Mouse (Mus musculus): ENCODE measurements around the gene D10Jhu81e.

The D10Jhu81e gene

DNA sequence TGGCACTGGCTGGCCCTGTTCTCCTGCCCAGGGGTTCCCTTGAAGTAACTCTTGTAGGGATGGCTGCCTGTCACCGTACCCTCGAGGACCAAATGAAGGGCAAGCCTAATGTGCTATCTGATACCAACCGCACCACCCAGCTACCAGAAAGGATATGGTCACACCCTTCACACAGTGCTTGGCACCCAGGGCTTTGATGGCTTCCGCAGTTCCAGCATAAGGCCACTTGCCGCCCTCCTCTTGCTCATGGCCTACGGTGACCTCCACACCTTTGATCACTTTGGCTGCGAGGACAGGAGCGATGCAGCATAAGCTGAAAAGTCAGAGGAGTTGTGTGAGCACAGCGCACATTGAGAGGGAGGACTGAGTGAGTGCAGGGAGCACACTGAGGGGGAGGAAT is 6.3 kb downstream of the D10Jhu81e start:
- no peak for DNase-seq (ENCODE audit: low spot score)

DNA sequence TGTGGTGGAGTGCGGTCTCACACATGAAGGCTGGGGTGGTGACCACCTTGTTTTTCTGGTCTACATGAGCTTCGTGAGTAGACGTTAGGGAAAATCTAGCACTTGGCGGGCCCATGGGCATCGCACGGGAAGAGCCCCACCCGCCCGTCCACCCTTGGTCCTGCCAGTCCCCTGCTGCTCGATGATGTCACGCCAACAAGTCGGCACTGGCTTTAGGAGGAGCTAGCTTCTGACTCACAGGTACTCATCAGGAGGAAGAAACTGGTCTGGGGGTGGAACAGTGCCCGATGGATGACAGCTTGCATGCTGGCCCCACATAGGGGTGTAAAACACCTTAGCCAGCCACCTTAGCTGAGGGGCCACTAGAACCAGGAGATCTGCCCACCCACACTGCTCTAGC is 6.9 kb downstream of the D10Jhu81e start:
- DNase-seq (ENCODE audit: low spot score), result no peak

DNA sequence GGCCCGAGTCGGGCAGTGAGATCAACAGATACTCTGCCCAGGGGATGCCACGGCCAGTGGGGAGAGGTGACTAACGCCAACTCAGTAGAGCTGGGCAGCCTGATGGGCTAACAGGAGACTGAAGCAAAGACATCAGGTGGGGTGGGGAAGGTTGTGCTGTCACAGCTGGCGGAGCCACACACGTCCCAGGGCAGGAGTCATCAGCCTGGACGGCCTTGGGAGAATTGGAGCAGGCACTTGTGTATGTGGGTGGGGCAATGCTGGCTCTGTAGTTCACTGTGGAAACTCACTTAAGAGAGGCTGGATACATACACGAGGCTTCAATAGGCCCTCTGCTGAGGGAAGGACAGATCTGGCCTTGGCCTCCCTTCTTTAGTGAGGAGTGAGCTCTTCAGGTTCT is 8.5 kb downstream of the D10Jhu81e start:
- no peak for DNase-seq (ENCODE audit: low spot score)

- DNase-seq (ENCODE audit: low spot score), result no peak
These were observed 9.1 kb downstream of the D10Jhu81e start for GRCm38 (mm10) chr10:78160369-78161095.

- peak; percentile 75 for DNase-seq (ENCODE audit: low spot score)
These were observed 9.7 kb downstream of the D10Jhu81e start for GRCm38 (mm10) chr10:78159906-78160305.

- peak; percentile 59 for DNase-seq (ENCODE audit: low spot score)
These were observed 10.2 kb downstream of the D10Jhu81e start for GRCm38 (mm10) chr10:78159252-78159878.

DNA sequence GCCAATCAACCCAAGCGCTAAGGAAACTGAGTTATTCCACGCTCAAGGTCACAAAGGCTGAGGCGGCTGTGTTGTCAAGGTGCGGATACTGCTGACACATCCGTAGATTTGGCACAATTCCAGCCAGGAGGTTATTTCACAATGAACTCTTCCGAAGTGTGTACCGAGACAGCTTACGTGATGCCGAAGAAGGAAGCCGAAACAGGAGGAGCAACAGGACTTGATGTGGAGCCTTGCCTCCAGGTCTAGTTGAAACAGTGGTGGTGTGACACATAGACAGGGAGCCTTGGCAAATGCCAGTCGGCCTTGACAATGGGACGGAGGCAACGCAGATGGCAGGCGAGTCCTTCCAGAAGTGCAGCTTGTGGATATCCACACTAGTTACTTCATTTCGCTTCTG is 11.5 kb downstream of the D10Jhu81e start:
- DNase-seq (ENCODE audit: low spot score), result no peak

DNA sequence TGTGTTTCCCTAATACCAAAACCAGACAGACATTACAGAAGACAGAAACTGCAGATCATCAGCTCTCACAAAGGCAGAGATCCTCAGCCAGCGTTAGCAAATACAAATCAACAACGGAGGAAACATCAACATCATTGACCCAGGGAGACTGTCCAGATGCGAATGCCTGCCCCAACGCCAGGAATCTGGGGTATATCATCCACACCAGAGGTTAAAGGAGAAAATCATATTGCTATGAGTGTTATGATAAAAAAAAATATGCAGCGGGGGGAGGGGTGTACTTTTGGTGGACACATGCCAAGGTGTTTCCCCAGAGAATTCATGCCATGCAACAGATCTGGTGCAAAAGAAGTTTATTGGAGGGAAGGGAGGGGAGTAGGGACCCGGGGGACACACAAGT is 12.7 kb downstream of the D10Jhu81e start:
- no peak for DNase-seq (ENCODE audit: low spot score)

GRCm38 (mm10) chr10:78148834-78149766 is 20.5 kb downstream of the D10Jhu81e start:
- DNase-seq (ENCODE audit: low spot score), result no peak

DNA sequence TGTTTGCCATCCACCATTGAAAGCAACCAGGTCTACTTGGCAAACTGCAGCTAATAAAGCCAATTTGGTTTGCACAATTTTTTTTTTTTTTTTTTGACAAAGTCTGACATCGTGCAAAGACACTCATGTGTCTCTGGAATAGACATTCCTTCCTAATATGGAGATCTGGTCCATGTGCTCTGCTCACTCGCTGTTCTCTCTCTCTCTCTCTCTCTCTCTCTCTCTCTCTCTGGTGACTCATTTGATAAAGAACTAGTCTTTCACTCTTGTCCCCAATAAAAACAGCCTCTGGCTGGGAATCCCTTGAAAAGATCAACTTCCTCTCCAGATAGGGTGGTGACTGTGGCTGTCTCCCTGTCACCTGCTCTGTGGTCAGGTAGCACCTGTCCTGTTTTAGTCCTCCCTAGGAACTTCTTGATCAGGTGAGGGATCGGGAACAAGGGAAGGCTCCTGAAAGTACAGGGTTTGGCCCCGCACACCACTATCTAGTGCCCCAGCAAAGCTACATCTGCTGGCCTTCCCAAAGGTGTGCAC is 21.6 kb downstream of the D10Jhu81e start:
- no peak for DNase-seq (ENCODE audit: low spot score)

- peak; percentile 48 for DNase-seq (ENCODE audit: low spot score)
These were observed 25.7 kb downstream of the D10Jhu81e start for GRCm38 (mm10) chr10:78143727-78144505.

GRCm38 (mm10) chr10:78140843-78141242 is 28.7 kb downstream of the D10Jhu81e start:
- no peak for DNase-seq (ENCODE audit: low spot score)

DNA sequence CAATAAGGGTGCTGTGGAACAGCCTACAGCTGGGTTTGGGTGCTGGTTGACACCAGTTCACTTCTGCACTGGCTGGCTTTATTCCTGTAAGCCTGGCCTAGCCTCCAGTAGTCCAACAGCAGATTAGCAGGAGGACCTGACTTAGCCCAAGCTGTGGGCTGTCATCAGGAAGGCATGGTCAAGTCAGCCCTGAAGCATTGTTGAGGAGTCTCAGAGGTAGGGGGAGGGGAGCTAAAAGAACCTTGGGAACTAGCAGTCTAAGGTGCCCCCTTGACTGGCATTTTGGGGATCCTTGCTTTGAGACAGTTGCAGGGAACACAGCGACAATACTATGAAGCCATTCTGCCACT is 29.4 kb downstream of the D10Jhu81e start:
- no peak for DNase-seq (ENCODE audit: low spot score)

- no peak for DNase-seq (ENCODE audit: low spot score)
These were observed 29.9 kb downstream of the D10Jhu81e start for GRCm38 (mm10) chr10:78139572-78140250.

GRCm38 (mm10) chr10:78138812-78139523 is 30.6 kb downstream of the D10Jhu81e start:
- no peak for DNase-seq (ENCODE audit: low spot score)

DNA sequence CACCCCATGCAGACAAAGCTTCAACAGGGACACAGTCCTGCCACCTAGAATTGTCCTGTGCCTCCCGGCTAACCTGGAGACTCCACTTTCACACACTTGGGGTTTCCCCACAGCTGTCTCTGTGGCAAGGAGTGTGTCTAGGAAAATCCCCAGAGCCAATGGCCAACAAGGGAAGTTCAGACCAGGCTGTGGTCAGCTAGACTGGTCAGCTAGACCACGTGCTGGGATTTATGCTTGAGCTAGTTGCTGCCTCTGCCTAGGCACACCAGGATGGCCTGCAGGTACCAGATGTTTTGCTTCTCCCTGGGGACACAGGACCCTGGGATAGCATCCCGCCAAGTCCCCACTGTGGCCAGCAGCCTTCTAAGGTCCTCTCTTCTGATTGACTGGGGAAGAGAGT is 32.4 kb downstream of the D10Jhu81e start:
- no peak for DNase-seq (ENCODE audit: low spot score)

DNA sequence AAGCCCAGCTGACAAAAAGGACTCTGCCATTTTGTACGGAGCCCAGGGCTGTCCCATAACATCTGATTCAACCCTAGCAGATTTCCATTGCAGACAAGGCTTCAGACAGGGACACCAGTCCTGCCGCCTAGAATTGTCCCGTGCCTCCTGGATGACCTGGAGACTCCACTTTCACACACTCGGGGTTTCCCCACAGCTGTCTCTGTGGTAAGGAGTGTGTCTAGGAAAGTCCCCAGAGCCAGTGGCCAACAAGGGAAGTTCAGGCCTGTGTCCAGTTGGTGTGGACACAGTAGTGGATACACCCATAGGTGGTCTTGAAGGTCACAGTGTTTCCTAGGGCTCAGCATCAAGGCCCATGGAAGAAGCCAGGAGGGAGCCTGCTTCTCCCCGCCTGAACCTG is 33.6 kb downstream of the D10Jhu81e start:
- no peak for DNase-seq (ENCODE audit: low spot score)

- no peak for DNase-seq (ENCODE audit: low spot score)
These were observed 34.4 kb downstream of the D10Jhu81e start for GRCm38 (mm10) chr10:78134975-78135798.

DNA sequence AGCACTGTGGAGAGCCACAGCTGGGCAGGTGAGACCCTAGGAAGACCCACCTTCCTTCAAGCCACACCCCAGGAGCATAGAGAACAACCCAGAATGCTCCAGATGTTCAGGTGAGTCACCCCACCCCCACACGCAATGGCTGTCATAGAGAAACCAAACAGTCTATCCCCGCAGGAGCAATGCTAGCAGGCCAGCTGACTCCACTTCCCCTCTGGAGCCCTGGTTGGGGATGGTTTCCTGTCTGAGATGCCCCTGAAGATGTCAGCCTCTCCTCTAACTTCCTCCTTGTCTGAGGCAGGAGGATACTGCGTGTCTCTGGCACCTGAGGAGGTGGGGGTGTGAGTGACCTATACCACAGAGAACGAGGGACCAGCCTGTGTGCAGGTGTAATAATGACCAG is 35.2 kb downstream of the D10Jhu81e start:
- no peak for DNase-seq (ENCODE audit: low spot score)

- DNase-seq (ENCODE audit: low spot score), result no peak
These were observed 39.6 kb downstream of the D10Jhu81e start for GRCm38 (mm10) chr10:78129998-78130397.
